Mouse (Mus musculus) CD4-positive, CD25-positive, alpha-beta regulatory T cell, adult 4 months (primary cell): ENCODE results near the gene Slc51b. TPM values are rescaled to one million over a fixed set of nuclear protein-coding genes. Genes with fewer than 3 reads are reported as not detected.
A peak's percentile ranks its signal among the peaks of the same experiment; 100 is the strongest.

Source experiments
- ATAC-seq: one replicate; pipeline ENCODE4 v1.8.0; 2017
- polyA plus RNA-seq, 2 experiments: library from polyadenylated mRNA; unstranded; fragments of 100-300 nt; shearing (Covaris generic); gene quantifications; one replicate each; pipeline ENCODE4 v1.2.1; 2017

Gene Slc51b
- polyA plus RNA-seq: not detected

DNA sequence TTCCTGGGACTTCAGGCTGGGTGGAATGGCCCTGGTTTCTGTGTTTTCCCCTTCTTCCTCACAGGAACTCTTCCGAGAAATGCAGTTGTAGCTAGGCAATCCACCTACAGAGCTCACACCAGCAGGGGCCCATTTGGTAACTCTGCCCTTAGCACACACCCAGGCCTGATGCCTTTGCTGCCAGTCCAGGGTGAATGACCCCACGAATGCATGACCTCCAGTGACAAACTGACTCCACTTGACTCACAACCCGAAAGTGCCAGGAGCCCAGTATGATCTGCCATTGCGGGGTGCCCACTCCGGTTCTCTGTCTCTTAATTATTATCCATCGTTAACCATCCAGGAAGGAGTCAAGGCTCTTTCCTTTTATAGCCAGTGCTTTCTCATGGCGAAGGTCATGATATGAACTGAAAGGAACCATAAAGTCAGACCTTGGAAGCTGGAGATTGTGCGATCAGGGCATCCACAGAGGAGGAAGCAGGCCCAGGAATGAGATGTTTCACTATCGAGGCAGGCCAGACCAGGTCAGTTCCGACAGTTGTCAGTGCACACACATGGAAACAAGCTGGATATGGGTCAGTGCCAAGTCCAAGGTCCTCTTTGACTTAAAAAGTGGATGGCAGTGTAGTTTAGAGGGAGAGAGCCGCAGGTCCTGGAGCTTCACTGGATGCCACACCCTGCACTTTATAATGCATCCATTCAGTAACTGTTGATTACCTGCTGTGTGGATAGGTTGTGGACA is at the start of gene Slc51b:
Slc51b (minus strand) TSS at position 196 of the 742 bp plus-strand sequence.
- no peak for ATAC-seq

DNA sequence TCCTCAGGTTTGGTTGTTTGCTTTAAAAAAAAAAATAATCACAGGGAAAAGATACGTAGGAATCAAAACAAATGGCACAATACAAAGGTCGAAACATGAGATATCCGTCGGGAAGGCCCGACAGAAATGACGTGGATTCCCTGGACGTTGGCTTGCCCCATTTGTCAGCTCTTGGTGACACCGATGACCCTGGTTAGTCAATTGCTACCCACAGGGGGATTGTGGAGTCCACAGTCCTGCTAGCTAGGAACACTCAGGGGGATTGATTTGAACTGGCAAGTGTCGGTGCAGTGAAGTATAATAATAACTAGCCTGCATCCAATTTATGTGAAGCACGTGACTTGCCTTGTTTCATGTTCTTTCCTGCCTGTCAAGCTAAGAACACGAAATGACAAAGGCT is 44.9 kb upstream of the Slc51b start:
- ATAC-seq: no peak

DNA sequence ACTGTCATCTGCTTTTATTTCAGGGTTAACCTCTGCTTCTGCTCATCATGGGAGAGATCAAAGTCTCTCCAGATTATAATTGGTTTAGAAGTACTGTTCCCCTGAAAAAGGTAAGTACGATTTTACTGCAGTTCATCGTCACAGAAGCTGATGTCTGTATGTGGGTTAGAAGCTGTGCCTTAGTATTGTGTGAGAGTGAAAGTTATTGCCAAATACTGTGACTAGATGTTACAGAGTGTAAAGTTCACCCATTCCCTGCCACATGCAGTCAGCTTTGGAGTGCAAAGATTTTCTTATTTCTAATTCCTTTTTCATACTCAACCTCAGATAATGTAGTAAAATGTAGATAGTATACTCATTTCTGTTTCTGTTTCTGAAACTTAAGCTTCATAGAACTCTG is 42.5 kb upstream of the Slc51b start:
- no peak for ATAC-seq

DNA sequence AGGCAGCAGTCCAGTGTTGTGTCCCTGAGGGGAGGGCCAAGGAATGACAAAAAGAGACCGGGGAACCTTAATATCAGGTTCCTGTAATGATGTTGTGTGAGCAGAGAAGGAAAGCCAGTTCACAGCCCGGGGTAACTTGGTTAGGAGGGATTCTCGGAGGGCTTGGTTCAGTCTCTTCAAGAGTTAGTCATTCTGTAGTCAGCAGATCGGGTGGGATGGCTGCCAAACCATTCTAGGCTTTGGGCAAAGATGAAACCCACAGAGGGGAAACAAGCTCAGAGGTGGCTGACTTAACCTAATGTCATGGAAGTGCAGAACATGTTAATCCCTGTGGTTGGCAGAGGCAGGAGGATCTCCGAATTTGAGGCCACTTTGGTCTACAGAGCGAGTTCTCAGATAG is 41.4 kb upstream of the Slc51b start:
- ATAC-seq: no peak

DNA sequence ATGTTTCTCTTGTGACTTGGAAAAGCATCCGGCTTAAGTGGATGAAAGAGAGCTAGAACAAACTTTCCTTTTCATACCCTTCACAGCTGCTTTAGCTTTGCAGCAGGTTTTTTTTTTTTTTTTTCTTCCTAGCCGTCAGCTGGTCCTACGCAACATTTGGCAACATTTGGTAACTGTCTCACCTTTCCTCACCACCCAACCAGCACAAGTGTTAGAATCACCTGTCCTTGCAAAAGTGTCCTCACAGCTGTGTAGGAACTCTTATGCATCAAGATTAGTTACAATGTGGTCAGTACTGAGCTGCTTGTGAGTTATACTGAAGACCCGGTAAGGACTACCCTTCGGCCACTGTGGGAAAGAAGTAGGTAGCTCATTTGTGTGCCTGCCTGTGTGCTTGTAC is 39.8 kb upstream of the Slc51b start:
- no peak for ATAC-seq

DNA sequence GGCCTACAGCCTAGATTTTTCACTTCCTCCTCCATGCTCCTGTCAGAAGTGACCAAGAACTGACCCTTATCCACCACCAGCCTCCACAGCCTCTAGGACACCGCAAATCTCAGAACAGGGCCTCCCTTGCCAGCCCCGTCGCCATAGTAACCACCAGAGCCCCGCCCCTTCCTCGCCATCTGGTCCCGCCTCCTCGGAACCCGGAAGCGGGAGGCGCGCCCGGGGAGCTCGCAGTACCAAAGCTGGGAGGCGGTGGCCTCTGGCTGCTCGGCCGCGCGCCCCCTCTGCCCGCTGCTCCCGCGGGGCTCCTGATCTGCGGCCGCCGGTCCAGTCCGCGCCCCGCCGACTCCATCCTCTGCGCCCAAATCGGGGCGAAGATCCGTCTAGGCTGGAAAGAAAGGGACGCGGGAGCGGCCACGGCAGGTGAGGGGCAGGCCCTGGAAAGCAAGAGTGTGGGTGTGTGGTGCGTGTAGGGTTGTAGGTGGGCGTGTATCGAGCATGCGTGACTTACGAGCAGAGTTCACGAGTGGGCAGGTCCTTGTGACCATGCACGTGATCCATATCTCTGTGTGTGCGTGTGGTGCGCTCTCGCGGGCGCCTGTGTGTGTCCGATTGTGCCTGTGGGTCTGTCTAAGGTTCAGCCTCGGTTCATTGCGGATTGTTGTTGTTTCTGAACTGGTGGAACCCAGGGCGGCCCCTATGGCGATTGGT is 38.1 kb upstream of the Slc51b start, which contains the start of gene Spg21:
Spg21 (plus strand) TSS at position 216 of the 711 bp plus-strand sequence.
- peak; percentile 97 for ATAC-seq

DNA sequence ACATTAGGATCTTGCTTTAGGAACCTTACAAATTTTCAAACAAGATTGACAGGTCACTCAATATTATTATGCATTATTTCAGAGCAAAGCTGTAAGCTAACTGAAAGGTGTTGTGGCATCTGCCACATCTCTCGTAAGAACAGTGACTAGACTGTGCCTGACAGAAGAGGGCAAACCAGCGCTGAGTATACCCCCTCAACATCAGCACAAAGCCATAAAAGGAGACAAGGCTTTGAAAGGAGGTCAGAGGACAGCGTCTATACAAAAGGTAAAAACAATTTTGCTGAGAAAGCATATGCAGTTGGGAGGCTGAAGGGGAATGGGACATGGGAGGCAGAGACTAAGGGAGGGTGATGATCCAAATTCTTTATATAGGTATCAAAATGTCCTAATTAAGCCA is 37.4 kb upstream of the Slc51b start:
- no peak for ATAC-seq

DNA sequence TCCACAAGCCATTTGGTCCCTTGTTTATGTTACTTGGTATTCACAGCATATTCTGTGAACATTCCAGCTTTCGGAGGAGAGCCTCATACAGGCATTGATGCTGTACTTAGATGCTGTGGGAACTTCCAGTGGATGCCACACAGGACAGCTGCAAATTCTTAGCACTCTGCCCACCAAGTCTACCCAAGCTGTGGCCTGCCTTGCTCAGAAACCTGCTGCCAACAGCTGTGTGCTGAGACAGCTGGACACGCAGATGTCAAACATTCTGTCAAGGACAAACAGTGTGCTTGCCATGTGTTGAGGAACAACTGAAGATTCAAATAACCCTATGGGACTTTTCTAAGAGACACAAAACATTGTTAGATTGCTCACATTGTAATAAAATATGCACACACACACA is 36.2 kb upstream of the Slc51b start:
- no peak for ATAC-seq

DNA sequence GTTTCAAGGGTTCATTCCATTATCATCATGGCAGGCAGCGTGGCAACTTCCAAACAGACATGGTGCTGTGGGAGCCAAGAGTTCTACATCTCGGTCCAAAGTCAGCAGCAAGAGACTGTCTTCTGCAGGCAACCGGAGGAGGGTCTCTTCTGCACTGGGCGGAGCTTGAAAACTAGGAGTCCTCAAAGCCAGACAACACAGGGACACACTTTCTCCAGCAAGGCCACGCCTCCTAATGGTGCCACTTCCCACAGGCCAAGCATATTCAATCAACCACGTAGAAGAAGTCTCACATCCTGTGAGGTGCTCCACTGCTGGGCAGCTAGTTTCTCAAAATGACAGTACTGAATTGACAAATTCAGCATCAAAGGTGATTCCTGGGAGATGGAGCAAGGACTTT is 25.2 kb upstream of the Slc51b start:
- ATAC-seq: no peak

DNA sequence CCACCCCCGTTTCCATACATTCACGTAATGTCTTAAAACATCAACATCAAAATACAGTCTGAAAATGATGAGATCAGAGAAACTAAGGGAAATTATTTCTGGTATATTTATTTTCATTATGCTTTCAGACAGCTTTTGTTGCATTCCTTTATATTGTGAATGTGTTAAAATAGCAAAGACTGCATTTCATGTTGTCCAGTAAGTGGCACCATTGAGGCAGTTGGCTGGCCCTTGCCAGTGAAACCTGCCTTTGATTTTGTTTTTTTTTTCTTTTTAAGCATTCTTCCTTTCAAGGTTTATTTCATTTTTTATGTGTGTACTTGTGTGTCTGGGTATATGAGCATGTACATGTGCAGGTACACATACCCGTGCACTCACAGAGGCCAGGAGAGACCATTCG is 21.9 kb upstream of the Slc51b start:
- ATAC-seq: no peak

DNA sequence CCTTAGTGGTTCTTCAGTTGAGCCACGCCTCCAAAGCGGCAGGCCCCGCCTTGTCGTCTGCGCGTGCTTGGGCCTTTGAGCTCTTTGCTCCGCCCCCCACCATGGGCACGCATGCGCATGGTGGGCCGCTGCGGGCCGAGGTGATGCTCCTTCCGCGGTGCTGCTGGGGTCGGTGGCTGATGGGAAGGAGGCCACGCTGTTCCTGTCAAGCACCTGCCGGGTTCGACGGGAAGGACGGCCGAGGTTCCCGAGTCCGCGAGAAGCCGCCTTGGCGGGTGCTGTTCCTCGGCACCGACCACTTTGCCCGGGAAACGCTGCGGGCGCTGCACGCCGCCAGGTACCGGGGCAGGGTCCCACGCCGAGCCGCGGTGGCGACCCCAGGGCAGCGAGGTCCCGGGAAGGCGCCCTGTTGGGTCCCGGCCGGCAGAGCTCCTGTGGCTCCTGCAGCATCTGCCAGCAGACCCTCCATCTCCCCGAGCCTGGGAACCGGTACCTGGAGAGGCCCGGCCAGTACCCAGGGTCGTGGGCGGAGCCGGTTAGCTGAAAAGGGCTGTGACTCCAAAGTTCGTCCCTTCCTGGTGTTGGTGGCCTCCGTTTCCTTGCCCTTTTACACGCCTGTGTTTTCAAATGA is 13.0 kb upstream of the Slc51b start, which contains the start of gene Mtfmt:
Mtfmt (plus strand) TSS at position 112 of the 631 bp plus-strand sequence.
- ATAC-seq: peak; percentile 96

DNA sequence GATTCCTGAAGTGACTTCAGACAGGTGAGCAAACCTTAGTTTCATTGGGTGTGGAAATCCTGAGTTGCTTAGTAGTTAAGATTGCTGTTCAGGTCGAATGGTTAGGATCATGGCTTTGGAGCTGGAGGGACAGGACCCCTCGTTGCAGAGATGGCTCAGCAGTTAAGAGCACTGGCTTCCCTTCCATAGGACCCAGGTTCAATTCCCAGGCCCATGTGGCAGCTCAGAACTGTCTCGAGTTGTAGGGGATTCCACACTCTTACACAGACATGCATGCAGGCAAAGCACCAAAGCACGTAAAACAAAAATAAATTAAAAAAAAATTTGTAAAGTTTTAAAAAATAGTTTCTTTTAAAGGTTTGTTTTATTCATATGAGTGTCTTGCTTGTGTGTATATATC is 12.5 kb upstream of the Slc51b start:
- no peak for ATAC-seq

DNA sequence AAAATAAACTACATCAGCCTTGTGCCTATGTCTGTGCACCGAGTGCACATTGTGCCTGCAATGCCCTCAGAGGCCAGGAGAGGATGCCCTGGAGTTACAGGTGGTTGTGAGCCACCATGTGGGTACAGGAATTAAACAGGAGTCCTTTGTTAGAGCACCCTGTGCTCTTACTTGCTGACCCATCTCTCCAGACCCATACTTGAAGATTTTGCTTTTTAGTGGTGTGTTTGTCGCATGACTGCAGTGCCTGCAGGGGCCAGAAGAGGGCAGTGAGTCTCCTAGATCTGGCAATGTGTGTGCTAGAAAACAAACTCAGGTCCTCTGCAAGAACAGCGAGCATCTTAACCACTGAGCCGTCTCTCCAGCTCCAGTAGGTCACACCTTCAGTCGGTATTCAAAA is 11.4 kb upstream of the Slc51b start:
- no peak for ATAC-seq

DNA sequence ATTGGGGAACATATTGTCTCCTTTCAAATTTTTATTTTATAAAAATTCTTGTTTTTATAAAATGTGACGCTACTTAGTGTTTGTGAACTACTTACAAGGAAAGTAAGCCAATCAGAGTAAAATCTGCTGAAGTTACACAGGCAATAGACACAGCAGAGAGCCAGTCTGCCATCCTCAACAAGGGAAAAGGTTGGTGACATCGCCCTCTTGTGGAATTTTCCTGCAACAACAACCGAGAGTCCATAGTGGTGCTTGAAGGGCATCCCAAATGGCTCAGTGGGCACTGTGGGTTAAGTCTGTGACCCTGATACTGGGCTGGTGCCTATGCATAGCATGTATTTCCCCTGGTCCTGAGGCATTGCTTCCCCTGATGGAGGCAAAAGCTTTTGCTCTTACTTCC is 9.5 kb upstream of the Slc51b start:
- ATAC-seq: peak; percentile 19

DNA sequence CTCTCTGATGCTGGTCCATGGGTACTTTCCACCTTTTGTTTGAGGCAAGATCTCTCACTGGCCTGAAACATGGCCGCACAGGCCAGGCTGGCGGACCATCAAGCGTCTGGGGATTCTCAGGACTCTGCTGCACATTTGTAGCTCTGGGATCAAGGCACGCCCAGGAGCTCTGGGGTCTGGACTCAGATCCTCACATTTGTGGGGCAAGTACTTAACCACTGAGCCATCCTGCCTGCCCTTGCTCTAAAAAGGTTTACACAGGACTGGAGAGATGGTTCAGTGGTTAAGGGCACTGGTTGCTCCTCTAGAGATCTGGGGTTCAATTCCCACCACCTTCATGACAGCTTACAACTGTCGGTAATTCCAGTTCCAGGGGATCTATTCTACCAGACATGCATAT is 8.2 kb upstream of the Slc51b start:
- no peak for ATAC-seq

DNA sequence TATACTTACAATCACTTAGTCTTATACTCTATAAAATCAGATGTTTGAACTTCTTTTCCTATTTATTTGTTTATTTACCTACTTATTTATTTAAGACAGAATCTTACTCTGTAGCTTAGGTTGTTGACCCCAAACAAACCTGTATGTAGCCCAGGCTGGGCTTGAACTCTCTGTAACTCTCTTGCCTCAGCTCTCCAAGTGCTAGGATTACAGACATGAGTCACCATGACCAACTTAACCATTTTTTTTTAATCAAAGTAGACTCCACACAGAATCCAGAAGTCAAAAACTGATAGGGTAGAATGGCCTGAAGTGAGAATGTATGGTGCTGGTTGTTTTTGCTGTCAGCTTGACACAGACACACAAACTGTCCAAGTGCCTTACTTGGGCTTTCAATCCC is 7.6 kb upstream of the Slc51b start:
- ATAC-seq: no peak

DNA sequence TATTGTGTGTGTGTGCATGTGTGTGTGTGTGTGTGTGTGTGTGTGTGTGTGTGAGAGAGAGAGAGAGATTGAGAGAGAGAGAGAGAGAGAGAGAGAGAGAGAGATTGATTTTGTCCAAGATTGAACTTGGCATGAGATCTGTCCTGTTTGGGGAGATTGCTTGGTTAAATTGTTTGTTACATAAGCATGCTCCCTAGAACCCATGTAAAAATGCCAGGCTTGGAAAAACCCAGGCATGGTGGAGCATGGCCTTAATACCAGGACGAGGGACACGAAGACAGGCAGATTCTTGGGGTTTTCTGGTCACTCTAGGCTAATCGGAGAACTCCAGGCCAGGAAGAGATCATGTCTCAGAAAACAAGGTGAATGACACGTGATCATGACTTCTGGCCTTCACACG is 5.2 kb upstream of the Slc51b start:
- no peak for ATAC-seq

DNA sequence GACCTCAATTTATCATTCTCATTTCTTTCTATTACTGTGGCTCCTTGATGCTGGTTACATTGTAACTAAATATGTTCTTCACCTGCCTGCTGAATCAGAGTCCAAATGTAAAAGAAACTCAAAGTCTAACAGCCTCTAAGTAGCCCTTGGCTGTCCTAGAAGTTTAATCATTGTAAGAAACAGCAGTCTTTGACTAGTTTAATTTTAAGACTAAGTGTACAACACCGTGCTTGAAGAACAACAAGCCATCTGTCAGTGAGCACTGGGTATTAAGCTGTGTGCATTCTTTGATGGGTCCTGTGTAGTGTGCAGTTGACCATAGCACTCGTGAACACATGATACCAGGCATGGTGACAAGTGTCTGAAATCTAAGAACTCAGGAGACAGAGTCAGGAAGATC is 4.8 kb upstream of the Slc51b start:
- no peak for ATAC-seq

DNA sequence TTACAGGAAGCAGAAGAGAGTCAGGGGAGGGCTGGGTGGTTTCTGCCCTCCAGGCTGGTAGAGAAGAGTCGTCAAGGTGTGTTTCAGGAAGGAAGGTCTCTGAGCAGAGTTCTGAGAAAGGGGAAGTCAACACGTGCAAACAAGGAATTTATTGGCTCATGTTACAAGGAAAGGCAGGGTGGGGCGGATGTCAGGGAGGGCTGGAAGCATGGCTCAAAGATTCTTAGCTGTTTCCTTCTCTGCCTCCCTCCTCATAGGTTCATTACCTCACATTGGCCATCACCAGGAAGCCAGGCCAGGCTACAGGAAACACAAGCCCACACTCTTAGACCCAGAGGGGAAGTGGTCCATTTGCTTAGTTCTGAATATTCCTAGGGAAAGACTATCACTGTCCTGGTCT is 1.6 kb upstream of the Slc51b start:
- no peak for ATAC-seq

DNA sequence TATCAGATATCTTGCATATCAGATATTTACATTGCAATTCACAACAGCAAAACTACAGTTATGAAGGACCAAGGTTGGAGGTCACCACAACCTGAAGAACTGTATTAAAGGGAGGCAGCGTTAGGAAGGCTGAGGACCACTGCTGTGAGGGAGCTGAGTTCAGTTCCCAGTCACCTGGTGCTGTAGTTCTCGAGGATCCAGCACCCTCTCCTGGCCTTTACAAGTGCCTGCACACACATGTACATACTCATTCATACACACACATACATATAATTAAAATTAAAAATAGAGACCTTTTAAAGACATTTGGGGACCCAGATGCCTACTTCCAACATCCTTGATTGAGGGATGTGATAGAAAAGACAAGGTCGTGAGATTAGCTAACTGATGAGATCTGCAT is 3.1 kb downstream of the Slc51b start:
- ATAC-seq: no peak

DNA sequence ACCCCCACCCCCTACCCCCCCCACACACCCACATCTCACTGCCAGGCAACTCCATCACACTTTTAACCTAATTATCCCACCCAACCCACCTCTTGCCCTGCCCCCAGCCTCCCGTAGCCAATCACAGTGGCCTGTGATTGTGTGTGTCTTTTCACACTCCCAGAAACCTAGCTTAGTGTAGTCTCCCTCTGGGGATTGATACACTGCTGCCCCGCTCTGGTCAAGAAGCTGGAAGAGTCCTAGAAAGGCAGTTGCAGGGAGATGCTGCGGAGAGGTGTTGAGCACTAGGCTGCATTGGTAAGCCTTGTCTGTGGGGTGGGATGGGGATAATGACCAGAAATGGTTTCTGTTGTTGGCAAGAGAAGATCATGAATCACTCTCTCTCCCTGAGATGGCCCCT is 5.0 kb downstream of the Slc51b start:
- ATAC-seq: no peak

DNA sequence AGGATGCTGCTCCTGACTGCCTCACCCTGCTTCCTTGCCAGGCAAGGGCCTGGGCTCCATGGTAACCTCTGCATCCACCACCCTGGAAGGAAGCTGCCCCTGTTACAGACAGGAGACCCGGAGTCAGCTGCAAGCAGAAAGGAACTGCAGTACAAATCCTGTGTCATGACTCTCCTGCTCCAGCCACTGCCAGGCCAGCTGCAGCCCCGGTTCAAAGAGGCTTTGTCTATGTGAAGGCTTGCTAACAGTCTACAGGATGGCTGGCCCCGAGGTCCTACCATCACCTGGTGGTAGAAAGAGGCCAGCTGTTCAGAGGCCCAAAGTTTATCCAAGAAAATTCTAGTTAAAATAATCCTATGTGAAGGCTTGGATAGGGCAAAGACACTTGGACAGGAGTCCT is 11.4 kb downstream of the Slc51b start:
- no peak for ATAC-seq

DNA sequence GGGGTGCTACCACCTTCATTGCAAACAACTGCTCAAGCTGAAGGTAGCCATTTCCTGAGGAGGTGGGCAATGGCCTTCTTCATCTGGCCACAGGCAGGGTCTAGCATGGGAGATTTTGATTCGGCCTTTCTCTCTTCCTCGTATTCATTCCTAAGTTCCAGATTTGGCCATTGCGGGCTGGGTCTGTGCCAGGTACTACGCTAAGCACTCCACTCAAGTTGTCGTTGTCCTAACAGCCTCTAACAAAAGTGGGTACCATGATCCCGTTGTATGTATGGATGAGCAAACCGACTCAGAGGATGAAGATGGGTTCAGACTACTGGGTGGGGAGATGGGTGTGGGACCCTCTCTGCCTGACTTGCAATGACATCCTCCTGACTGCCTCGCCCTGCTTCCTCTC is 12.4 kb downstream of the Slc51b start:
- no peak for ATAC-seq

DNA sequence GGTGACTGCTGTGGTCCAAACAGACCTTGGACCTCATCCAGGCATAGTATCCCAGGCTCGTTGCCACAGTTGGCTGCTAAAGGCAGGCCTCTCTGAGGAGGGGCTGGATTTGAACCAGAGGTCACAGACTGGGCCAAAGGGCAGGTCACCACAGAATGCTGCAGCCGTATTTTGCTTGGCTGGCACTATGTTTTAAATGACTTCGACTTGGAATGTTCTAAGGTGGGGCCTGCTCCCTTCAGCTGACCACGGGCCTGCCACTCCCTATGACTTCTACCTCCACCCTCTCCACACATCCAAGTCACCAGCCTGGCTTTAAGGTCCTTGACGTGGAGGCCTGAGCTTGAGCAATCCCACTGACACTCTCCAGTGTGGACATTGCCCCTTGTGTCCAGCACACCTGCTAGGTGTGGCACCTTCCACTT is 13.9 kb downstream of the Slc51b start:
- no peak for ATAC-seq
